Mouse (Mus musculus): ENCODE measurements at regions not wholly inside any gene's neighbourhood (a gene's known extent, or its start where the extent isn't known, plus 50 kb on each side); places are given as distances from the start of the nearest gene placed in this dataset.

- Histone ChIP-seq H3K4me1 (ENCODE audit: control insufficient read depth in 2 of 2, insufficient read depth in 2 of 2, low read length in 2 of 2) (peaks cover 0 to 2% of the 10 kb centered on the region in 2 experiments; a peak in 2 of 4 replicates), H3K27me3 (ENCODE audit: control insufficient read depth, insufficient read depth, low read length) (no peaks in the 10 kb centered on the region), H3K9ac (ENCODE audit: low read length) (no peak overlapping the region), H3K4me3 (ENCODE audit: control insufficient read depth in 1 of 2, insufficient read depth in 1 of 2, low read depth in 1 of 2, low read length in 2 of 2) (no peak overlapping the region), H3K9me3 (ENCODE audit: control insufficient read depth, low read length) (no peaks in the 10 kb centered on the region), H3K27ac (replicated peaks in 1 of 2; ENCODE audit: control insufficient read depth in 1 of 2, insufficient read depth in 1 of 2, low read depth in 2 of 2, low read length in 2 of 2) (no peak overlapping the region), H3K36me3 (ENCODE audit: control insufficient read depth, insufficient read depth, low read length) (no peaks in the 10 kb centered on the region), H3K4me2 (ENCODE audit: low read length) (no peak overlapping the region)
- ATAC-seq (ENCODE audit: insufficient number of reproducible peaks, insufficient read depth, low FRiP score, low read depth): no peak
- WGBS: 84% methylated on average over 7 of the region's 7 CpGs
Observed at GRCm38 (mm10) chr4:142927328-142928108, 285.3 kb downstream of the Prdm2 start.

GRCm38 (mm10) chr4:142925111-142925510 lies 287.7 kb downstream of the Prdm2 start:
- H3K27ac ChIP-seq (replicated peaks in 1 of 2; ENCODE audit: control insufficient read depth in 1 of 2, insufficient read depth in 1 of 2, low read depth in 2 of 2, low read length in 2 of 2): no peak overlapping the region
- 0 out of 2 replicates have a peak, but pooled peaks cover 4% of the 10 kb centered on the region for H3K9me3 ChIP-seq (ENCODE audit: control insufficient read depth, low read length)
- no peak overlapping the region for H3K4me2 ChIP-seq (ENCODE audit: low read length)
- no peaks in the 10 kb centered on the region for H3K36me3 ChIP-seq (ENCODE audit: control insufficient read depth, insufficient read depth, low read length)
- no peak overlapping the region for H3K4me3 ChIP-seq (ENCODE audit: control insufficient read depth in 1 of 2, insufficient read depth in 1 of 2, low read depth in 1 of 2, low read length in 2 of 2)
- 66% methylated on average over 8 of the region's 8 CpGs for WGBS
- peaks cover 0 to 2% of the 10 kb centered on the region in 2 experiments; a peak in 2 of 4 replicates for H3K4me1 ChIP-seq (ENCODE audit: control insufficient read depth in 2 of 2, insufficient read depth in 2 of 2, low read length in 2 of 2)
- ATAC-seq (ENCODE audit: insufficient number of reproducible peaks, insufficient read depth, low FRiP score, low read depth): no peak
- no peak overlapping the region for H3K9ac ChIP-seq (ENCODE audit: low read length)
- H3K27me3 ChIP-seq (ENCODE audit: control insufficient read depth, insufficient read depth, low read length): no peaks in the 10 kb centered on the region

- H3K4me2 ChIP-seq (ENCODE audit: low read length): no peak overlapping the region
Observed at GRCm38 (mm10) chr4:142909355-142909947, 303.3 kb downstream of the Prdm2 start.

GRCm38 (mm10) chr4:142908782-142909181 lies 304.0 kb downstream of the Prdm2 start:
- Histone ChIP-seq H3K9me3 (ENCODE audit: control insufficient read depth, low read length) (no peaks in the 10 kb centered on the region), H3K4me1 (ENCODE audit: control insufficient read depth in 2 of 2, insufficient read depth in 2 of 2, low read length in 2 of 2) (no peaks in the 10 kb centered on the region), H3K27ac (replicated peaks in 1 of 2; ENCODE audit: control insufficient read depth in 1 of 2, insufficient read depth in 1 of 2, low read depth in 2 of 2, low read length in 2 of 2) (no peak overlapping the region), H3K36me3 (ENCODE audit: control insufficient read depth, insufficient read depth, low read length) (no peaks in the 10 kb centered on the region), H3K4me3 (ENCODE audit: control insufficient read depth in 1 of 2, insufficient read depth in 1 of 2, low read depth in 1 of 2, low read length in 2 of 2) (no peak overlapping the region), H3K9ac (ENCODE audit: low read length) (no peak overlapping the region), H3K4me2 (ENCODE audit: low read length) (no peak overlapping the region), H3K27me3 (ENCODE audit: control insufficient read depth, insufficient read depth, low read length) (no peaks in the 10 kb centered on the region)
- 59% methylated on average over 6 of the region's 6 CpGs for WGBS
- ATAC-seq (ENCODE audit: insufficient number of reproducible peaks, insufficient read depth, low FRiP score, low read depth): no peak

More at GRCm38 (mm10) chr4:142909355-142909947, 303.3 kb downstream of the Prdm2 start:
- no peaks in the 10 kb centered on the region for H3K27me3 ChIP-seq (ENCODE audit: control insufficient read depth, insufficient read depth, low read length)
- no peak overlapping the region for H3K27ac ChIP-seq (replicated peaks in 1 of 2; ENCODE audit: control insufficient read depth in 1 of 2, insufficient read depth in 1 of 2, low read depth in 2 of 2, low read length in 2 of 2)
- ATAC-seq (ENCODE audit: insufficient number of reproducible peaks, insufficient read depth, low FRiP score, low read depth): no peak
- no peak overlapping the region for H3K4me3 ChIP-seq (ENCODE audit: control insufficient read depth in 1 of 2, insufficient read depth in 1 of 2, low read depth in 1 of 2, low read length in 2 of 2)
- 53% methylated on average over 17 of the region's 17 CpGs for WGBS
- H3K4me1 ChIP-seq (ENCODE audit: control insufficient read depth in 2 of 2, insufficient read depth in 2 of 2, low read length in 2 of 2): no peaks in the 10 kb centered on the region
- H3K9me3 ChIP-seq (ENCODE audit: control insufficient read depth, low read length): no peaks in the 10 kb centered on the region
- H3K36me3 ChIP-seq (ENCODE audit: control insufficient read depth, insufficient read depth, low read length): no peaks in the 10 kb centered on the region
- no peak overlapping the region for H3K9ac ChIP-seq (ENCODE audit: low read length)

GRCm38 (mm10) chr4:142903356-142904032 lies 309.3 kb downstream of the Prdm2 start:
- ATAC-seq (ENCODE audit: insufficient number of reproducible peaks, insufficient read depth, low FRiP score, low read depth): no peak
- no peaks in the 10 kb centered on the region for H3K27me3 ChIP-seq (ENCODE audit: control insufficient read depth, insufficient read depth, low read length)

GRCm38 (mm10) chr4:142900792-142901191 lies 312.0 kb downstream of the Prdm2 start:
- H3K9ac ChIP-seq (ENCODE audit: low read length): no peak overlapping the region
- ATAC-seq (ENCODE audit: insufficient number of reproducible peaks, insufficient read depth, low FRiP score, low read depth): no peak
- whole genome bisulfite sequencing: 81% methylated on average over 6 of the region's 9 CpGs

More at GRCm38 (mm10) chr4:142903356-142904032, 309.3 kb downstream of the Prdm2 start:
- Histone ChIP-seq H3K4me1 (ENCODE audit: control insufficient read depth in 2 of 2, insufficient read depth in 2 of 2, low read length in 2 of 2) (no peaks in the 10 kb centered on the region), H3K9me3 (ENCODE audit: control insufficient read depth, low read length) (peaks cover 6% of the 10 kb centered on the region; the same call in 1 of the 2 replicates), H3K9ac (ENCODE audit: low read length) (no peak overlapping the region), H3K27ac (replicated peaks in 1 of 2; ENCODE audit: control insufficient read depth in 1 of 2, insufficient read depth in 1 of 2, low read depth in 2 of 2, low read length in 2 of 2) (no peak overlapping the region), H3K4me3 (ENCODE audit: control insufficient read depth in 1 of 2, insufficient read depth in 1 of 2, low read depth in 1 of 2, low read length in 2 of 2) (no peak overlapping the region), H3K4me2 (ENCODE audit: low read length) (no peak overlapping the region), H3K36me3 (ENCODE audit: control insufficient read depth, insufficient read depth, low read length) (no peaks in the 10 kb centered on the region)
- 78% methylated on average over 9 of the region's 9 CpGs for WGBS

GRCm38 (mm10) chr4:142898994-142899393 lies 313.8 kb downstream of the Prdm2 start:
- Histone ChIP-seq H3K4me3 (ENCODE audit: control insufficient read depth in 1 of 2, insufficient read depth in 1 of 2, low read depth in 1 of 2, low read length in 2 of 2) (no peak overlapping the region), H3K9me3 (ENCODE audit: control insufficient read depth, low read length) (peaks cover 15% of the 10 kb centered on the region), H3K36me3 (ENCODE audit: control insufficient read depth, insufficient read depth, low read length) (no peaks in the 10 kb centered on the region), H3K4me2 (ENCODE audit: low read length) (no peak overlapping the region), H3K9ac (ENCODE audit: low read length) (no peak overlapping the region), H3K4me1 (ENCODE audit: control insufficient read depth in 2 of 2, insufficient read depth in 2 of 2, low read length in 2 of 2) (no peaks in the 10 kb centered on the region), H3K27ac (replicated peaks in 1 of 2; ENCODE audit: control insufficient read depth in 1 of 2, insufficient read depth in 1 of 2, low read depth in 2 of 2, low read length in 2 of 2) (no peak overlapping the region), H3K27me3 (ENCODE audit: control insufficient read depth, insufficient read depth, low read length) (no peaks in the 10 kb centered on the region)
- WGBS: 79% methylated on average over 1 of the region's 1 CpGs
- no peak for ATAC-seq (ENCODE audit: insufficient number of reproducible peaks, insufficient read depth, low FRiP score, low read depth)

More at GRCm38 (mm10) chr4:142900792-142901191, 312.0 kb downstream of the Prdm2 start:
- no peaks in the 10 kb centered on the region for H3K27me3 ChIP-seq (ENCODE audit: control insufficient read depth, insufficient read depth, low read length)
- no peak overlapping the region for H3K4me2 ChIP-seq (ENCODE audit: low read length)
- H3K27ac ChIP-seq (replicated peaks in 1 of 2; ENCODE audit: control insufficient read depth in 1 of 2, insufficient read depth in 1 of 2, low read depth in 2 of 2, low read length in 2 of 2): no peak overlapping the region
- H3K4me3 ChIP-seq (ENCODE audit: control insufficient read depth in 1 of 2, insufficient read depth in 1 of 2, low read depth in 1 of 2, low read length in 2 of 2): no peak overlapping the region
- no peaks in the 10 kb centered on the region for H3K4me1 ChIP-seq (ENCODE audit: control insufficient read depth in 2 of 2, insufficient read depth in 2 of 2, low read length in 2 of 2)
- H3K36me3 ChIP-seq (ENCODE audit: control insufficient read depth, insufficient read depth, low read length): no peaks in the 10 kb centered on the region
- H3K9me3 ChIP-seq (ENCODE audit: control insufficient read depth, low read length): peaks cover 13% of the 10 kb centered on the region
